Mouse (Mus musculus) forebrain, embryonic 11.5 days (tissue): ENCODE measurements at regions not wholly inside any gene's neighbourhood (a gene's known extent, or its start where the extent isn't known, plus 50 kb on each side); places are given as distances from the start of the nearest gene placed in this dataset.

Source experiments
- ATAC-seq: fragments of 200-750 bp; cut with Nextera tagmentation; replicated peaks from 2 replicates; pipeline ENCODE4 v1.8.0; 2017; ENCODE audit warnings: moderate TSS enrichment; ENCODE audit not compliant: low FRiP score
- DNase-seq: peaks from one replicate; pipeline ENCODE4 v3.0.0-alpha.2; 2017; ENCODE audit warnings: low spot score
- H3K27ac ChIP-seq: fragments of 300-500 bp; sonication (generic); 2 replicates; pipeline ENCODE4 v1.5.1; 2014; ENCODE audit warnings: low read depth, low read length
- H3K27me3 ChIP-seq: fragments of 300-500 bp; sonication (generic); 2 replicates; pipeline ENCODE4 v1.6.1; 2014; ENCODE audit warnings: mild to moderate bottlenecking, low read length, mixed read lengths; ENCODE audit not compliant: control insufficient read depth, insufficient read depth
- H3K36me3 ChIP-seq: fragments of 300-500 bp; sonication (generic); 2 replicates; pipeline ENCODE4 v1.6.1; 2014; ENCODE audit warnings: mild to moderate bottlenecking, low read length, moderate library complexity, mixed read lengths; ENCODE audit not compliant: control insufficient read depth, insufficient read depth
- H3K4me1 ChIP-seq: fragments of 300-500 bp; sonication (generic); replicated peaks from 2 replicates; pipeline ENCODE4 v1.6.1; 2014; ENCODE audit warnings: low read length, mixed read lengths; ENCODE audit not compliant: control insufficient read depth, insufficient read depth
- H3K4me2 ChIP-seq: fragments of 300-500 bp; sonication (generic); 2 replicates; pipeline ENCODE4 v1.6.1; 2014; ENCODE audit warnings: low read depth, mild to moderate bottlenecking, low read length, moderate library complexity, mixed read lengths; ENCODE audit not compliant: severe bottlenecking
- H3K4me3 ChIP-seq: fragments of 300-500 bp; sonication (generic); 2 replicates; pipeline ENCODE4 v1.5.1; 2014; ENCODE audit warnings: low read depth, low read length
- H3K9ac ChIP-seq: fragments of 300-500 bp; sonication (generic); 2 replicates; pipeline ENCODE4 v1.6.1; 2014; ENCODE audit warnings: low read length
- H3K9me3 ChIP-seq: fragments of 300-500 bp; sonication (generic); 2 replicates; pipeline ENCODE4 v1.6.1; 2016; ENCODE audit warnings: low read length, mixed read lengths; ENCODE audit not compliant: control insufficient read depth
- WGBS: fragments of 180-500 bp; shearing (Covaris S2); extraction: QIAGEN DNeasy Blood & Tissue Kit; methylation state at CpG from one replicate; pipeline ENCODE4 v1.1.7; 2014; 5-methylcytosine and 5-hydroxymethylcytosine counted together

DNA sequence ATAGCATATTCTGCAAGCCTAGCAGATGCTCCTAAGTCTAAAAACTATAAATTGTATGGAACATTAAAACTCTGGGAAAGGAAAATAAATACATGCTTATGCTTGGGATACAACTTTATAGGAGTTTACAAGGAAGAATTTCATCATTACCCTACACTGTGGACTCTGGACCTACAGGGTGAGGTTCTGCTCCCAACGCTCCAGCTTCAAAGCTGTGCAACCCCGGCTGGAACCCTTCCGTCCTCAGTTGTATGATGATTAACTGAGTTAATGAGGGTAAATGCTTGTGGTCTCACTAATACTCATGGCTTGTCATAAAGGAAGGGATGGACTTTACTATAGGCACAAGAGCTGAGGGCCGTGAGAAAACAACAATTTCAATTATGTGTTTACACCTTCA, 76.6 kb upstream of the Cited2 start:
- Histone ChIP-seq H3K36me3 (no peaks in the 10 kb centered on the region), H3K9me3 (no peaks in the 10 kb centered on the region), H3K4me3 (no peak overlapping the region), H3K4me2 (no peak overlapping the region), H3K27ac (no peak overlapping the region), H3K9ac (no peak overlapping the region), H3K27me3 (no peaks in the 10 kb centered on the region), H3K4me1 (no peaks in the 10 kb centered on the region)
- WGBS, result 93% methylated on average over 4 of the region's 4 CpGs
- ATAC-seq, result no peak
- DNase-seq, result no peak

DNA sequence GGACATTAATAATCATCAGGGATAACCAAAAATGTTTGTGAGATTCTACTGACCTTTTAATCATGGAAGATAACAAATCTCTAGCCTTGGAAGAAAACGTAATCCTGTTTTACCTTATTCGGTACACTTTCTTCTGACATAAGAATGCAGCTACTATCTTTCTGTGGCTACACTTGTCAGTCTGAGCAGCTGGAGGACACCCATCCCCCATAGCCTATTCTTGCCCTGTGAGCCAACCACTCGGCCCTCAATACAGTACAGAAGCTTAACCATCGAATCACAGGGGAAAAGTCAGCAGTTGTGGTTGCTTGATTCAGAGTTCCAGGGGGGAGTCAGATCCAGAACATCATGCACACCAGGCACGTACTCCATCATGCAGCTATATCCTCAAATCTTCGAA, 74.9 kb upstream of the Cited2 start:
- no peak overlapping the region for H3K4me2 ChIP-seq
- H3K27ac ChIP-seq, result no peak overlapping the region
- 79% methylated on average over 6 of the region's 6 CpGs for WGBS
- H3K27me3 ChIP-seq, result no peaks in the 10 kb centered on the region
- no peak overlapping the region for H3K9ac ChIP-seq
- no peaks in the 10 kb centered on the region for H3K9me3 ChIP-seq
- no peak for ATAC-seq
- DNase-seq, result no peak
- H3K36me3 ChIP-seq, result no peaks in the 10 kb centered on the region
- H3K4me3 ChIP-seq, result no peak overlapping the region
- H3K4me1 ChIP-seq, result no peaks in the 10 kb centered on the region; the same call in 1 of the 2 replicates

GRCm38 (mm10) chr10:17650997-17651750, 71.8 kb upstream of the Cited2 start:
- Histone ChIP-seq H3K4me1 (peaks cover 6% of the 10 kb centered on the region; the same call in 1 of the 2 replicates), H3K9me3 (no peaks in the 10 kb centered on the region), H3K27me3 (no peaks in the 10 kb centered on the region), H3K4me3 (no peak overlapping the region), H3K4me2 (no peak overlapping the region), H3K9ac (no peak overlapping the region), H3K27ac (no peak overlapping the region), H3K36me3 (no peaks in the 10 kb centered on the region)
- WGBS, result 88% methylated on average over 6 of the region's 6 CpGs
- ATAC-seq, result no peak
- no peak for DNase-seq

DNA sequence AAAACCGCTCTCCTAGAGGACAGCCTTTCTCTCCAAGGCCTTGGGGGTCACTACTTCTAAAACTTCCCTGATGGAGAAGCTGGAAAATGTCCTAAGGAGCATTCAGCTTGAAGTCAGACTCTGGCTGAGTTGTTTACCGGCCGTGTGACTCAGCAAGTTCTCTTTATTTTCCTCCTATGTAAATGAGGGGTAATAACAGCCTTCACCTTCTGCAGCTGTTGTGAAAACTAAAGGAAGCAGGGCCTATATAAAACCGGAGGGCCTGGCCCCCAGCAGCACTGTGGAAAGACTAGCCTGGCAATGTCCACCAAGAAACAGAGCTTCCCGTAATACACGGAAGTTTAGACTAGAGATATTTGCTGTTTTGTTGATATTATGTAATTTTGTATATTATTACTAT, 69.7 kb upstream of the Cited2 start:
- no peak overlapping the region for H3K4me2 ChIP-seq
- 0 out of 2 replicates have a peak, but pooled peaks have one; percentile 33 for ATAC-seq
- WGBS, result 41% methylated on average over 6 of the region's 6 CpGs

GRCm38 (mm10) chr10:17653785-17654184, 69.2 kb upstream of the Cited2 start:
- Histone ChIP-seq H3K4me1 (peaks cover 8% of the 10 kb centered on the region; the same call in 1 of the 2 replicates), H3K27me3 (no peaks in the 10 kb centered on the region), H3K4me2 (no peak overlapping the region), H3K9me3 (no peaks in the 10 kb centered on the region), H3K4me3 (no peak overlapping the region), H3K9ac (no peak overlapping the region), H3K27ac (no peak overlapping the region), H3K36me3 (no peaks in the 10 kb centered on the region)
- 78% methylated on average over 9 of the region's 9 CpGs for WGBS
- no peak for ATAC-seq
- DNase-seq, result no peak

More for the DNA sequence above, 69.7 kb upstream of the Cited2 start:
- Histone ChIP-seq H3K9ac (no peak overlapping the region), H3K27me3 (no peaks in the 10 kb centered on the region), H3K9me3 (no peaks in the 10 kb centered on the region), H3K4me3 (no peak overlapping the region), H3K36me3 (no peaks in the 10 kb centered on the region), H3K27ac (no peak overlapping the region), H3K4me1 (peaks cover 8% of the 10 kb centered on the region; the same call in 1 of the 2 replicates)
- DNase-seq, result no peak

GRCm38 (mm10) chr10:17654308-17654858, 68.6 kb upstream of the Cited2 start:
- H3K36me3 ChIP-seq, result no peaks in the 10 kb centered on the region
- ATAC-seq, result no peak
- no peak overlapping the region for H3K4me2 ChIP-seq
- no peak overlapping the region for H3K9ac ChIP-seq
- H3K27ac ChIP-seq, result no peak overlapping the region
- H3K4me1 ChIP-seq, result peaks cover 8% of the 10 kb centered on the region; the same call in 1 of the 2 replicates
- WGBS, result 78% methylated on average over 2 of the region's 2 CpGs
- H3K4me3 ChIP-seq, result no peak overlapping the region
- no peak for DNase-seq
- H3K9me3 ChIP-seq, result no peaks in the 10 kb centered on the region
- H3K27me3 ChIP-seq, result no peaks in the 10 kb centered on the region

GRCm38 (mm10) chr10:17655459-17656051, 67.5 kb upstream of the Cited2 start:
- WGBS, result 70% methylated on average over 10 of the region's 10 CpGs
- H3K4me2 ChIP-seq, result no peak overlapping the region
- H3K4me3 ChIP-seq, result no peak overlapping the region

GRCm38 (mm10) chr10:17656305-17656704, 66.7 kb upstream of the Cited2 start:
- H3K4me2 ChIP-seq, result no peak overlapping the region
- H3K4me1 ChIP-seq, result peaks cover 8% of the 10 kb centered on the region; the same call in 1 of the 2 replicates
- no peak overlapping the region for H3K4me3 ChIP-seq
- no peak overlapping the region for H3K9ac ChIP-seq
- H3K36me3 ChIP-seq, result no peaks in the 10 kb centered on the region
- ATAC-seq, result no peak
- H3K27me3 ChIP-seq, result no peaks in the 10 kb centered on the region
- no peak overlapping the region for H3K27ac ChIP-seq
- 87% methylated on average over 10 of the region's 10 CpGs for WGBS
- DNase-seq, result no peak
- H3K9me3 ChIP-seq, result no peaks in the 10 kb centered on the region

More at GRCm38 (mm10) chr10:17655459-17656051, 67.5 kb upstream of the Cited2 start:
- H3K9me3 ChIP-seq, result no peaks in the 10 kb centered on the region
- no peak overlapping the region for H3K9ac ChIP-seq
- H3K27me3 ChIP-seq, result no peaks in the 10 kb centered on the region
- H3K36me3 ChIP-seq, result no peaks in the 10 kb centered on the region
- H3K27ac ChIP-seq, result no peak overlapping the region
- DNase-seq (no peak), ATAC-seq (no peak)
- H3K4me1 ChIP-seq, result peaks cover 8% of the 10 kb centered on the region; the same call in 1 of the 2 replicates
